Mouse (Mus musculus): ENCODE results near the gene Umps.

The Umps gene

GRCm38 (mm10) chr16:33930785-33931184 is 36.1 kb downstream of the Umps start:
- no peak for DNase-seq (ENCODE audit: low spot score)

- DNase-seq (ENCODE audit: low spot score): no peak
Observed at GRCm38 (mm10) chr16:33928788-33929462, 37.9 kb downstream of the Umps start.

GRCm38 (mm10) chr16:33927263-33927824 is 39.5 kb downstream of the Umps start:
- no peak for DNase-seq (ENCODE audit: low spot score)

- DNase-seq (ENCODE audit: low spot score): no peak
Observed at GRCm38 (mm10) chr16:33923758-33924157, 43.1 kb downstream of the Umps start.

- DNase-seq (ENCODE audit: low spot score): no peak
Observed at GRCm38 (mm10) chr16:33923001-33923316, 43.9 kb downstream of the Umps start.

GRCm38 (mm10) chr16:33922111-33923000 is 44.5 kb downstream of the Umps start:
- DNase-seq (ENCODE audit: low spot score): peak; percentile 90

- DNase-seq (ENCODE audit: low spot score): no peak
Observed at GRCm38 (mm10) chr16:33921514-33921913, 45.3 kb downstream of the Umps start.

GRCm38 (mm10) chr16:33917926-33918325 is 48.9 kb downstream of the Umps start:
- DNase-seq (ENCODE audit: low spot score): no peak

GRCm38 (mm10) chr16:33917390-33917789 is 49.4 kb downstream of the Umps start:
- peak; percentile 46 for DNase-seq (ENCODE audit: low spot score)

- no peak for DNase-seq (ENCODE audit: low spot score)
Observed at GRCm38 (mm10) chr16:33916473-33917251, 50.2 kb downstream of the Umps start.

- DNase-seq (ENCODE audit: low spot score): no peak
Observed at GRCm38 (mm10) chr16:33914997-33915396, 51.8 kb downstream of the Umps start.

GRCm38 (mm10) chr16:33908239-33908638 is 58.6 kb downstream of the Umps start:
- no peak for DNase-seq (ENCODE audit: low spot score)
